Mouse (Mus musculus) thymus, adult 2 months (tissue): ENCODE results near the gene Vmn2r56. TPM values are rescaled to one million over a fixed set of nuclear protein-coding genes. Genes with fewer than 3 reads are reported as not detected.

Experiments
- DNase-seq: peaks from one replicate; pipeline ENCODE4 v3.0.0; 2021
- H3K27ac ChIP-seq: fragments of 200-500 bp; 2 replicates; pipeline ENCODE4 v1.5.1; 2012; ENCODE audit warnings: low read length, control low read depth; ENCODE audit not compliant: control insufficient read depth, insufficient read depth
- H3K27me3 ChIP-seq: fragments of 200-500 bp; 2 replicates; pipeline ENCODE4 v1.6.1; 2012; ENCODE audit warnings: mild to moderate bottlenecking, low read length, moderate library complexity, mixed read lengths; ENCODE audit not compliant: control insufficient read depth, insufficient read depth
- H3K36me3 ChIP-seq: fragments of 200-500 bp; 2 replicates; pipeline ENCODE4 v1.6.1; 2012; ENCODE audit warnings: mild to moderate bottlenecking, low read length, moderate library complexity; ENCODE audit not compliant: control insufficient read depth, insufficient read depth
- H3K4me1 ChIP-seq: fragments of 200-500 bp; replicated peaks from 2 replicates; pipeline ENCODE4 v1.6.1; 2012; ENCODE audit warnings: low read length; ENCODE audit not compliant: control insufficient read depth, insufficient read depth
- H3K4me3 ChIP-seq: fragments of 200-500 bp; 2 replicates; pipeline ENCODE4 v1.5.1; 2012; ENCODE audit warnings: mild to moderate bottlenecking, low read length, control low read depth, moderate library complexity; ENCODE audit not compliant: control insufficient read depth, insufficient read depth
- CTCF ChIP-seq: fragments of 200-500 bp; IDR thresholded peaks from 2 replicates; pipeline ENCODE4 v1.5.1; 2012; ENCODE audit warnings: mild to moderate bottlenecking, control low read depth, low read length, moderate library complexity, borderline replicate concordance; ENCODE audit not compliant: control insufficient read depth, poor library complexity, insufficient read depth; ENCODE audit errors: extremely low read depth
- POLR2A ChIP-seq: fragments of 200-500 bp; IDR thresholded peaks from 2 replicates; pipeline ENCODE4 v1.6.1; 2012; ENCODE audit warnings: mild to moderate bottlenecking, low read length, control low read depth, moderate library complexity; ENCODE audit not compliant: control insufficient read depth, poor library complexity, insufficient read depth; ENCODE audit errors: extremely low read depth
- WGBS: fragments of 180-500 bp; shearing (Covaris S2); methylation state at CpG from one replicate; pipeline ENCODE4 v1.1.7; 2018; 5-methylcytosine and 5-hydroxymethylcytosine counted together
- polyA plus RNA-seq: library from polyadenylated mRNA; depleted of rRNA; stranded (reverse); fragments of >200 nt; gene quantifications from 2 replicates; pipeline ENCODE4 v1.2.3, GENCODE M21; 2012; rRNA removed

Gene Vmn2r56
- not detected in 2 replicates for polyA plus RNA-seq

DNA sequence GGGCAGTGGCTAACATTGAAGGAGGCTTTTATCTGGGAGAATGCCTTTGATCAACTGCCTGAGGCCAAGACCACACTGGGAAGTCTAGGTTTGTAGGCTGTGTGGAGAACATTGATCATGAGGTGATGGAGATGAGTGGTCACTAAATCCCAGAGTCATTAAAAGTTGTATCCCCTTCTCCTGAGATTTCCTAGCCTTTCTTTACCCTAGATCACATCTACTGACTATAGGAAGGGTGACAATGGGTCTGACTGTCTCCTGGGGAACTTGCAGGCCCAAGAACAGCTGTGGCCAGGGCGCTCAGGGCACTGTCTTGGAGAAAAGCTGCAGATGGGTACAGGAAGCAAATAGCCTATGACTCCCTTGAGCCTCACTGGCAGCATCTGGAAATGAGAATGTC lies at the start of gene Vmn2r56:
Gene Vmn2r56 (minus strand): TSS at position 101 of the 400 bp plus-strand sequence.
- H3K4me3 ChIP-seq = no peak within 1 kb of the TSS
- H3K27ac ChIP-seq = no peak within 1 kb of the TSS
- WGBS = 48% methylated on average over 1 of the region's 1 CpGs
- DNase-seq = no peak
- H3K36me3 ChIP-seq = no peaks in the 10 kb centered on the region
- TF ChIP-seq CTCF = no peak
- no peak for TF ChIP-seq POLR2A
- no peaks in the 10 kb centered on the region for H3K4me1 ChIP-seq
- no peaks in the 10 kb centered on the region for H3K27me3 ChIP-seq

- TF ChIP-seq POLR2A (no peak), CTCF (no peak)
- peak; percentile 79 for DNase-seq
- no peak overlapping the region for H3K27ac ChIP-seq
Observed at GRCm38 (mm10) chr7:12780151-12780830, 45.5 kb upstream of the Vmn2r56 start.

GRCm38 (mm10) chr7:12779782-12780150 lies 45.0 kb upstream of the Vmn2r56 start:
- H3K4me1 ChIP-seq = peaks cover 9% of the 10 kb centered on the region
- WGBS = 41% methylated on average over 10 of the region's 10 CpGs
- no peak for DNase-seq
- H3K36me3 ChIP-seq = no peaks in the 10 kb centered on the region
- peak overlapping the region; percentile 58 for H3K4me3 ChIP-seq
- no peak overlapping the region for H3K27ac ChIP-seq
- H3K27me3 ChIP-seq = no peaks in the 10 kb centered on the region
- no peak for TF ChIP-seq POLR2A
- no peak for TF ChIP-seq CTCF

More at GRCm38 (mm10) chr7:12780151-12780830, 45.5 kb upstream of the Vmn2r56 start:
- H3K4me1 ChIP-seq = peaks cover 9% of the 10 kb centered on the region
- H3K27me3 ChIP-seq = no peaks in the 10 kb centered on the region
- peak overlapping the region; percentile 58 for H3K4me3 ChIP-seq
- no peaks in the 10 kb centered on the region for H3K36me3 ChIP-seq
- 1% methylated on average over 57 of the region's 57 CpGs for WGBS

- no peak overlapping the region for H3K4me3 ChIP-seq
- no peaks in the 10 kb centered on the region for H3K27me3 ChIP-seq
- no peak for DNase-seq
- no peak for TF ChIP-seq CTCF
- TF ChIP-seq POLR2A = no peak
- no peaks in the 10 kb centered on the region for H3K36me3 ChIP-seq
- peaks cover 9% of the 10 kb centered on the region for H3K4me1 ChIP-seq
- H3K27ac ChIP-seq = no peak overlapping the region
- 94% methylated on average over 5 of the region's 5 CpGs for WGBS
Observed at GRCm38 (mm10) chr7:12779141-12779540, 44.3 kb upstream of the Vmn2r56 start.

- TF ChIP-seq CTCF = no peak
- H3K4me1 ChIP-seq = peaks cover under 1% of the 10 kb centered on the region
- 93% methylated on average over 1 of the region's 1 CpGs for WGBS
Observed at GRCm38 (mm10) chr7:12774606-12775005, 39.8 kb upstream of the Vmn2r56 start.

DNA sequence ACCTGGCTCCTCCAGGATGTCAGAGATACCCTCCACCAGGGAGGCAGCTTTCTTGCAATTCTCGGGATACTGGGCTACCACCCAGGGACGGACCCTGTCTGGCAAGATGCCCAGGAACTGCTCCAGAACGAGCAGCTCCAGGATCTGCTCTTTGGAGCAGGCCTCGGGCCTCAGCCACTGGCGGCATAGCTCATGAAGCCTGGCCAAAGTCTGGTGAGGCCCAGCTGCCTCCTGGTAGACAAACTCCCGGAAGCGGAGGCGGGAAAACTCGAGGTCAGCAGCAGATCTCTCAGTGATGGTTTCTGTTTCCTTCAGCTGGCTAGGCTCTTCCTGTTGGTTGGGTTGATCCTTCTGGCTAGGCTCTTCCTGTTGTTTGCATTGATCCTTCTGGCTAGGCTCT lies 39.3 kb upstream of the Vmn2r56 start:
- Histone ChIP-seq H3K4me3 (no peak overlapping the region), H3K27me3 (no peaks in the 10 kb centered on the region), H3K27ac (no peak overlapping the region), H3K36me3 (no peaks in the 10 kb centered on the region), H3K4me1 (no peaks in the 10 kb centered on the region)
- 96% methylated on average over 9 of the region's 9 CpGs for WGBS
- no peak for DNase-seq
- no peak for TF ChIP-seq POLR2A
- TF ChIP-seq CTCF = no peak

More at GRCm38 (mm10) chr7:12774606-12775005, 39.8 kb upstream of the Vmn2r56 start:
- no peak overlapping the region for H3K27ac ChIP-seq
- H3K36me3 ChIP-seq = no peaks in the 10 kb centered on the region
- no peaks in the 10 kb centered on the region for H3K27me3 ChIP-seq
- no peak overlapping the region for H3K4me3 ChIP-seq
- no peak for DNase-seq
